Mouse (Mus musculus) T-cell, adult 2 months (primary cell): Measurements from ENCODE around the gene Shisa3.

Experiments used
- DNase-seq: peaks from one replicate; pipeline ENCODE4 v3.0.0; 2022; ENCODE audit warnings: low spot score

The Shisa3 gene

DNA sequence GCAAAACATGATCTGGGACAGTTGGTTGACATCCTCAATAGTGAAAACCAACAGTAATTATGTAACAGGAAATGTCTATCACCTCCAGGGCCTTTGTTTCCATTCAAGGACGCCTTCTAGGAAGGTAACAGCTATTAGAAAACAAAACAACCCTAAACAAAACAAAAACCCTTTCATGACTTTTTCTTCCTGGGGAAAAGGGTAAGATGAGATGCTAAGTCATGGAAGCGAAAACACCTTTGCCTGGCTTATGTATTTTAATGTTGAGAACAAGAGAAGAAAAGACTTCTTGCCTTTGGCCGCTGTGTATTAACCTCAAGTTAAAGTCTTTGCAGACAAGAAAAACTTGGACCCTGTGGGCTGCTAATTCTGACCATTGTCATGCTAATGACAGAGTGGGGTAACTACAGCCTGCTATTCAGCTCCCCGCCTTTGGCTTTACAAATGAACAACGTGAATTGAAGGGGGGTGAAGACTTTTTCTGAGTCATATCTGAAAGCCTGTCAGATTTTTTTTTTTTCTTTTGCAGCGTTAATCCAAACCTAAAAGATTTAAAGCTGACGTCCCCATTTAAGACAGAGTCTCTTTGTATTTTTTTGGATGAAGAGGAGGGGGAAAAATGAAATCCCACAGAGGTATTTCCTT lies 25.6 kb downstream of the Shisa3 start:
- DNase-seq = no peak

DNA sequence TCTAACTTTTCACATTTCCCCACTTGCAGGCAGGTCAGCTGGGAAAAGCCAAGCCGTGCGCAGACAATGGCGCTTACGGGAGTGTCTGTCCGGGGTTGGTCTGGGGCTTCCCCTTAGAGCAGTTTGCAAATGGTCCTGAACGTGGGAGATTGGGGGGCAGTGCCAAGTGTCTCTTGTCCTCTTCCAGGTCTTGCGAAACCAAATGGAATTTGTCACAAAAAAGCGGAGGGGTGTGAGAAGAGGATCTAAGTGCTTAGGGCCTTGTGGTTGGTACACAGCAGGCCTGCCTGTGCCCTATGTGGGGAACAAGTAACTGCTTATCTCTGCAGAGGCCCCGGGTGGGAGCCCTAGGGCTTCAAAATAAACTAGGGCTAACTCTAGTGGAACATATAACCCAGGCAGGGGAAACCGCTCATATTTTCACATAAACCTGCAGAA lies 26.2 kb downstream of the Shisa3 start:
- no peak for DNase-seq

DNA sequence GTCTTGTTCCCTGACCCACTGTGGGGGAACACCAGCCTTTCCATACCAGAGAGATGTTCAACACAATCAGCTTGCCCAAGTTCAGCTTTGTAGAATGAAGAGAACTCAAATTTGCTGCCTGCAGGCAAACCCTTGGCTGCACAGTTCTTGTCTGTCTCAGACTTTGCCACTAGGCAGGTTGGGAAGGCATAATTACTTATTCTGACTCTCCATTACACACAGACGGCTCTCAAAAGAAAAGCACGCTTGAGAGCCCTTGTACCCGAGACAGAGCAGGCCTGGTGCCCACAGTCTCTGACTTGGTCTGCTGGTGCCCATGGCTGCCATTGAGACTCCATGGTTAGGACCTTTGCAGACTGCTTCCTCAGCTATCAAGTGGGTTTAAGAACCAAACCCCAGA lies 26.7 kb downstream of the Shisa3 start:
- DNase-seq = no peak

DNA sequence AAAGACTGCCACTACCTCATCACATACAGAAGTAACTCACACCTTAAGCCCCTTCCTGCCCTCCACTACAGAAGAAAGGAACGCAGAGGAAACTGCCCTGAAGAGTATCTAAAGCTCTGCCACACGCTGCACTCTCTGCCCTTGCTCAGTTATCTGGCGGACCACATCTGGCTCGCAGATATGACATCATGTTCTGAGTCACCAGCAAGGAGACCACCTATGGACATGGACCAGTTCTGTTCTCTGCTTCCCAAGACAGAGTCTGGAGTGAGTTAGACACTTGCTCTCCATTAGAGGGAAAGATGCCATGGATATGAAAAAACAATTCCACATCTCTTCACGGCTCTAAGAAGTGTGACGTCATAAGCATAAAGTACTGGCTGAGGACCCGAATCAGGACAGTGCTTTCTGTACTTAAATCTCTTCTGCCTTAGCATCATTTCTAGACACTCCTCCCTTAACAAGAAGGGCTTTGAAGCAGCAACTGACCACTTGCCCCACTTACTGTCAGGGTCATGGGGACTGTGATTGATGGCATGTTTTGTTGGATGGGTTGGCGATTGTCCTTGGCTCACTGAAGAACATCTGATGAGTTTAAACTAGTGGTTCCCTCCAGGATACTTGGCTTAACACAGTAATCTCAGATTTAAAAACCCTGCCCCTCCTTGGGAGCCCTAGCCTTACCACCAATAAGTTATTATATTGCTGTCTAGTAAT lies 33.1 kb downstream of the Shisa3 start:
- DNase-seq = no peak

DNA sequence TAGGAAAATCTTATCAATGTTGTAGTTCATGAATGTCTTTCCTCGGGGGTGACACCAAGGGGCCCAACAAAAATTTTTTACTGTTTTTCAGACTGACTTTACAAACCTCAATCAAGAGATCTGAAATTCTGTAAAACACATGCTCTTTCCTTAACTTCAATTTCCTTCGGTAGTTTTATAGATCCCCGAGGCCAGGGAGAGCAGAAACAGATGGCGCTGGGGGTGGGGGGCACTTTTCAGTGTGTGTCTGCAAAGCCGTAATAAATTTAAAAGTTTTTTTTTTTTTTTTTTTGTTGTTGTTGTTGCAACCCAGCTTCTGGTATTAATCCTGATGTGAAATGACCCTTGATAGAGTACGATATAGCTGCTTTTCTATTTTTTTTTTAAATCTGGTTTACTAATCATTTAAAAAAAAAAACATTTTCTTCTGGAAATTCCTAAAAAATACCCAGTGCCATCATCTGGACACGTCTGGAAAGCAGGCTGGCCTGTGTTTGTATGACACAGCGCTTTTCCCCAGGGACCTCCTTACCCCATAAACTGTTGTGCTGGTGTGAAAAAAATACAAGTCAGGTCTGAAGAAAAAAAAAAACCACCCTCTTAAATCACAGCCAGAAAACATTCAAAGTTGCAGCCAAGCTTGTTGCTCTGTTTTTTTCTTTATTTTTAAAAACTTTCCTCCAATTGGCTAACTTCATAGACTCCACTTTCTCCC lies 33.9 kb downstream of the Shisa3 start:
- no peak for DNase-seq

DNA sequence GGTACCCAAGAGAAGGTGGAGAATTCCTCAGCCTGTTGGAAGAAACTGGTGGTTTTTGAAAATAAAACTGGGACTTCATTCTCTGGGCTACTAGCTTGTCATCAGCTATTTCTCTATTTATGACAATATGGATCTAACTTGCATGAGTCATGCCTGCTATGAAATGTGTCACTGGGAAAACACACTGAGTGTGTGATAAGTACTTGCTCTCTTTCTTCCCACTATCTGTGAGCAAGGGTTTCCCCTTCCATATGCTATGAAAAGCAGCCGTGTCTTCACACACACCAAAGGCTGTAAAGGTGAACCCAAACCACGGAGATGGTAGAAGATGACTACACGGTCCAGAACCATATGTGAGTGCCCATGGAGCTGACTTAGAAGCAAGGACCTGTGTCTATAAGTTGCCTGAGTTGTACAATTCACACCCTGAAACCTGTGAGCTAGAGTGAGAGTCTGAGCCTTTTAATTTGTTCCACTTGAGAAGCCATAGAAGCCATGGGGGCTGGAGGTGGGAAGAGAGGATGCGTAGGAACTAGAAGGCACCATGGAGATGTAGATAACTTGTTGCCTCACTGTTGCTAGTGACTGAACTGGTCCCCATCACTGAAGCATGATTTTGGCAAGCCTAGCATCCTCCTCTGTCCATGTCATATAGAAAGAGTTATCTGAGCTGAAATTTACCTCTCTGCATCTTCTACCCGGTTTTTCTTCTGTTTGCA lies 36.0 kb downstream of the Shisa3 start:
- DNase-seq = no peak

DNA sequence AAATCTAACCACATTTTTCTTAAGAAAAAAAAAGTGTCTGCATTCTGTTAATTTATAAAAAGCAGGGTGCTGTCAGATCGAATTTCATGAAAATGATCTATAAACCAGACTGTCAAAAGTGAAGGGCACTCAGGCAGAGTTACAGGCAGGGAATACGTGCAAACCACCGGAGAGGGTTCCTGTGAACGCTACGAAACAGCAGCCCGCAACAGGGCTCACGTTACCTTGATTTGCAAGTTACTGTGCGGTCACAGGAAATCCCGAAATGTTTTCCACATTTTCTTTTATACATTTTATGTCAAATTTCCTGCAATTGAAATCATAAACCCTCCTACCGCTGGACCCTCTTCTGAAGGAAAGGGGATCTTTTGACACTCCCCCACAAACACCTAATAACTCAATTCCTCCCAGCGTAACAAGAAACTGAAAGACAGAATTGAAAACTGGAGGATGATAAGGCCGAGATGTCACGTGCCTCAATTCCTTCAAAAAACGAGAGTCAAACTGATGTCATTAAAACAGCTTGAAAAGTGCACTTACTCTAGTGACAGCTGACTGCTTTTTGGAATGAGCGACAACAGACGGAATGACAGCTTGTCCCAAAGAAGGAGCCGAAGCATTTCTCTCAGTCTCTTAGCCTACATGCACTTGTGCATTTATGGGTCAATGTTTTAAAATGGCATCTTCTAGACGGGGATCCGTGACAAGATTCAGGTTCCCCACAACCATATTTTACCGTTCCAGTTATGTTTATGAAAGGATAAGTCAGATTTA lies 39.3 kb downstream of the Shisa3 start:
- DNase-seq = no peak

DNA sequence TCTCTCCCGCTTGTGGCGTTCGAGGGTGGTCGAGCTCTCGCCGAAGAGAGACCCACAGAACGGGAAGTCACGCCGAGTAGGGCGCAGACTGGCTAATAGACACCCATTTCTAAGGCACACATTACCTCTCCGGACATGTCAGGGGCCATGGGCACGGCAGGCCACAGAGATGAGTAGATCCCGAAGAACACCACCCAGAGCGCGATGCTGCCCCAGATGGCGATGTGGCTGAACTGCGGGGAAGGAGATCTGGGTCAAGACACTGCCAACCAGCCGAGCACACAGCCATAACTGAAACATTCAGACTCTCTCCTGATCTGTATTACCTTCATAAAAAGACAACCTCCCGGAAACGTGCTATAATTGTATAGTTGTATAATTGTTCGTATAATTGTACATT lies 39.9 kb downstream of the Shisa3 start:
- no peak for DNase-seq

DNA sequence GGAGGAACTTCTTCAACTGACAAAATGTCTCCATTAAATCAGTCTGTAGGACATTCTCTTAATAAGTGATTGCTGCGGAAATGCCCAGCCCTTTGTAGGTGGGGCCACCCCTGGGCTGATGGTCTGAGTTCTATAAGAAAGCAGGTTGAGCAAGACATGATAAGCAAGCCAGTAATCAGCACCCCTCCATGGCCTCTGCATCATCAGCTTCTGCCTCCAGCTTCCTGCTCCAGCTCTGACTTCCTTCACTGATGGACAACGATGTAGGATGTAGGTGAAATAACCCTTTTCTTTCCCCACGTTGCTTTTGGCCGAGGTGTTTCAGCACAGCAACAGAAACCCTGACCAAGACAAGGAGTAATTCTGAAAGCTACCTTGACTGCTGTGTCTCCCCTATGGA lies 41.5 kb downstream of the Shisa3 start:
- no peak for DNase-seq

DNA sequence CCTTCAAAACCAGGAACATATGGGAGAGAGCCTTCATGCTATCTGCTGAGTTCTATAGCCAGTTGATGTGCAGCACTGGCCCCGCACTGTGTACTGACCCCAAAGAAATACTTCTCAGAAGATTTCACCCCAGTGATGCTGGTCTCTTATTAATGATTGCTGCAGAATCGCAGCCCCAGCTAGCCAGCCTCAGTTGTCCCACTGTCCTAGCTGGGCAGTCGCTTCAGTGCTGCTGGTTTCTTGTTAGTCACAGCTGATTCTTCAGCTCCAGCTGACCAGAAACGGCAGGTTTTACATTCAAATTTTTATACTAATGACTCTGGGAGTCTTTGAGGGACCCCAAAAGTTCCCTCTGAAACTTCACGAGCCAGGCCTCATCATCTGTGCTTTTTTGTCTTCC lies 42.3 kb downstream of the Shisa3 start:
- DNase-seq = no peak

DNA sequence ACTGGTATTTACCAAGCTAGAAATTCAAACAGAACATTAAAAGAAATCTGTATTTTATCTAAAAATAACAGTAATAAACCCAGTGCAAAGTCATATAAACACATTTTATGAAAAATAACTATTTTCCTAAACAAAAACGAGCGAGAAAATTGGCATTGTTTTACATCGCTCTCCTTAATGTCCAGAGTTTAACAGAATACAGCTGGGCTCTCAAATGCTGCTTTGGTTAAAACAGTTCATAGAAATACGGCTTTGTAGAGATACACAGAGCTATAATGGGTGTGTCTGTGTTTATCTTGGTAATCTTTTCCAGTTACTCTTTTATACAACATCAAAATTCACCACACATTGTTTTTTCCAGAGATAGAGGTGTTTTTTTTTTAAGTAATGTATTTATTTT lies 44.8 kb downstream of the Shisa3 start:
- no peak for DNase-seq

DNA sequence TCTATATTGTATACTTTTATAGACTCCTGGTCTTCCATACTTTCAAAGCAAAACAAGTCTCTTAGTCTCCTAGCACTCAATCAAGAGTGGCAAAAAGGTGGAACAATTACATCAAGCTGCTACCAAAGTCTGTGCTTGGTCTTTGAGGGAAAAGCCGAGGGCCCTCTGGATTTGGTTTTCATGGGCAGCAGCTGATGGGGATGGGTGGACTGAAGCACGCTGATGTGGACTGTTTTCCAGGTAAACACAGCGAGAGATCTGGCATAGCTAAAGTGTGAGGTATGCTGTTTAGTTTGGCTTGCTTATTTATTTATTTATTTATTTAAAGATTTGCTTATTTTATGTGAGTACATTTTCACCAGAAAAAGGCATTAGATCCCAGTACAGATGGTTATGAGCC lies 45.9 kb downstream of the Shisa3 start:
- no peak for DNase-seq

DNA sequence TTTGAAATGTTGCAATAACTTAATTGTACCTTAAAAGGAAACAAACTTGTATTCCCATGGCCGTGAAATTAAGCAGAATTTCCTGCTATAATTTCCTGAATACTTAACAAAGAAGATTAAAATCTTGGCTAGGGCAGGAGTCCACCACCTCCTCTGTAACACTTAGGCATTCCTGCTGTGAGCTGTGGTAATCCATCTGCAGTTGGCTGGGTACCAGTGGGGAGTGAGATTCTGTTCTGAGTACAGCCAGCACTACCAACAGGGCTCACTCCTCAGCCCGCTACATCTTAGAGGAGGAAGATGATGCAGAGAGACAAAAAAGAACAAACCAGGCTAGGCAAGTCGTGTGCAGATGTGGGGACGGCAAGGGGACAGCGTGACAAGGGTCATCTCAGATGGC lies 46.9 kb downstream of the Shisa3 start:
- no peak for DNase-seq

DNA sequence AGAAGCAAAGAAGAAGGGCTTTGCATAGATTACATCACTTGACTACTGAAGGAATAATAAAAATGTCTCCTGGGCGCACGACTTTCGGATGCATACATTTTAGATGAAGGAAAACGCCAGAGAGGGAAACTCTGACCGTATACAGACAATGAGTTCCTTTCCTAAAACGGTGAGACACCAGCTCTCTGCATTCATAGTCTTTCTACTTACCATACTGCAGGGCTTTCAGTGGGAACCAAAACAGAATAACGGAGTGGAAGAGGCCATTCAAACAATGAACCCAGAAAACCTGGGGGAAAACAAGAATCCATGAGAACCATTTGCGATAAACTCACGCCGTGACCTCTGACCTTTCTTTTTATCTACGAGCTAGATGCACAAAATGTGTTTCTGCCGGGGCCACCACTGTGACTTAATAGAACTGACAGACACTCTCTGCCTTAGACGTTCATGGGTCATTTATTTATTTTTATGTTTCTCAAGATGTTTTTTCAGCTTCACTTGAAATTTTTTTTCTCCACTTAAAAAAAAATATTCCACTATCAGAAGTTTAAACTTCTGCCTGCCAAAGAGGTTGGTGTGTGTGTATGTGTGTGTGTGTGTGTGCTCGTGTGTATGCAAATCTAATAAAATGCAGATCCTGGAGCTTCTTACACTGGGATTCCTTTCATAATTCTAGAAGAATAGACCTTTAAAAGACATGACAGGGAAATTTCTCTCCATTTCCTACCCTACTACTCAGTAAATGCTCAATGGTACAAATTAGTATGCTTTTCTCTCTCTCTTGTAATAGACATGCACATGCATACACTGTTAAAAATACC lies 48.2 kb downstream of the Shisa3 start:
- no peak for DNase-seq

DNA sequence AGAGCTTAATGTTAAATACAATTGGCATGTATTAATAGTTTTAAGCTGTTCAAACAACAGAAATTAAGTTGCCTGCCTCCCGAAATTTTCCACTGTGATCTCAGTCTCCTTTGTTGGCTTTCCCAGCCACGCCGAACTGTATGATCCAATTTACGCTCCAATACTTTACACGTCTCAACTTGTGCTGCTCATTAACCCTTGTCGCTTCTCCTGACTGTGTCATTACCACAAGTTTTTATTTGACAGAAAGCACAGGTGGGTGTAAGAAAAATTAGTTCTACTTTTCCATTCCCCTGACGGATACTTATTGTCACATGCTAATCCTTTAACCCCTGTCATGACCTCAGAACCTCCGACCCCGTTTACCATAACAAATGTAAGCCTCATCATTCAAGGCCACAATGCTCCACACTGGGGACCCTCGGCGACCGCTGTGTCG lies 49.2 kb downstream of the Shisa3 start:
- DNase-seq = no peak

DNA sequence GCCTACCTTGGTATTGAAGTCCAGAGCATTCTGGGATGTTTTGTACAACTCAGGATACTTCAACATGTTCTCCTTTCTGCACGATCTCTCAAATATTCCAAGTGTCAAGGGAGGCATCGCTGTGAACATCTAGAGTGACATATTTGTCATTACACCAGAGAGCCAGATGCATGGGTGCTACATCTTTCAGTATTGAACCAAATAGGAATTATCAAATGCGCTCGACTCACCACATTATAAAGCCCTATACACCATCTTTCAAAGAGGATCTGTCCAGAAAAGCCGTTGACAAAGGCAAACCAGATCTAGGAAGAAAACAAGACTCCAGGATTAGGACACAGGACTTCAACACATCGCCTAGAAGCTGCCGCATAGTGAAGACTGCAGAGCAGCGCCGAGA lies 52.2 kb downstream of the Shisa3 start:
- no peak for DNase-seq

DNA sequence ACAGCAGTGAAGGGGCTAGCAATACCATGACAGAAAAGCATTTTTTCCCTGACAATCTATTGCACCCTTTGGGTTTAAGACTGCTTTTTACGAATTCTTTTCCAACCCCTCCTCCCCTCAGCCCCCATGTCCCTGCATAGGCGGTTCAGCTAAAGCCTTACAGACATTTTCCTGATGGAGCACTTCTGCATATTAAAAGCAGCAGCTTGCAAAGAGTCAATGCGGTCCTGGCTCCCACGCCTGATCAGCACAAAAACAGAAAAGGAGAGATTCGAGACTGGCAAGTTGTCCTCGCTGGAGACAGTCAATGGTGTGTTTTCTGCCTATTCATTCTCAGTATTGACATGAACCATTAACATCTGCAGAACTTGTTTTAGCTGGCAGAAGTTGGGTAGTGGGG lies 55.0 kb downstream of the Shisa3 start:
- DNase-seq = no peak

DNA sequence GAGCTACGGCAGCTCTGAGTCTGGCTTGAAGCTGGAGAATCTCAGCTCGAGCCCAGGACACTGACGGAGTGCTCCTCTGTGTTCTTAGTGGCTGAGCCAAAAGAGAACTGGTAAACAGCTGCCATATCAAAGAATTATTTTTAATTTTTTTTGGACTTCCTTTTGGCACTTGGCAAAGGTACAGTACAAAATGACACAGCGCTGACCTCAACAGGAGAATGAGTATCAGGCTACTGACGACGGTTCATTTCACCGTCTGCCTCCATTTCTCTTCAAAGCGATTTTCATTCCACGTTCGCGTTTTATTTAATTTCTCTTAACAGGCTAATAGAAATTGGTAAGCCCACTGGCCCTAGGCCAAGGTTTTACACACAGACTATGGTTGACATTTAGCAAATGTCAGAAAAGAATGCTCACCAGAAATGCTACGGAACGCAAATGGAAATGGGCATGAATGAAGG lies 61.8 kb downstream of the Shisa3 start:
- DNase-seq = no peak

DNA sequence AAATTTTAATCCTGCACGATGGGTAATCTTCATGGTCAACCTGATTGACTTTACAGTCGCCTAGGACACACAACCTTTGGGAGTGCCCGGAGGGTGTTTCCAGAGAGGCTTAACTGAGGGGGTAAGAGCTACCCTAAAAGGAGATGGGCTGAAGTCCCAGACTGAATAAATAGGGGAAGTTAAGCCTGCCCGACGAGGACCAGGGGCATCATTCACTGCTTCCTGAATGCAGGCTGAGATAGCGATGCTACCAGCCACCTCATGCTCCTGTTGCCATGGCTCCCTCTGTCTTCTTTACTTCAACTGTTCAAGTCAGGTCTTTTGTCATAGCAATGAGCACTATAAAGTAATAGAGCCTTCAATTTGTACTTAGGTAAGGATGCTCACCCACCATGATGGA lies 62.5 kb downstream of the Shisa3 start:
- no peak for DNase-seq

DNA sequence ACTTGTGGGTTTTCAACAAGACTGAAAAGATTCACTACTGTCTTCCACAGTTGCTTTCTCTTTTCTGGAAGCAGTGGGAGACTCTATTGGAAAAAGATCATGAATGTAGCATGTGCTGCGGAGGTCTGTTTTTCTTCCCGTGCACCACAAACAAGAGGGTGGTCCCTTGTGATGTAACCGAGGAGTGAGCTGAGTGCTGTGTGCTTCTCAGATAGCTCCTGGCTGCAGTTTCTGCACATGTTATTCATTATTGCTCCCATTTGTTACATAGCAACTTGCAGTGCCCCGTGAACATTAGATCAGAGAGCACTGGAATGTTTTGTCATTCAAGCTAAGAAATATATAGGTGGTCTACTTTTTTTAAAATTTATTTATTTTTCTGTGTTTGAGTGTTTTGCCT lies 65.3 kb downstream of the Shisa3 start:
- DNase-seq = no peak
